Mouse (Mus musculus): ENCODE measurements around the gene Asgr2.
"Not testable (repeated sequence)": the region's sequence is repeated elsewhere in the genome, so short reads cannot be mapped to it uniquely, and the experiment has no call there.

The Asgr2 gene

DNA sequence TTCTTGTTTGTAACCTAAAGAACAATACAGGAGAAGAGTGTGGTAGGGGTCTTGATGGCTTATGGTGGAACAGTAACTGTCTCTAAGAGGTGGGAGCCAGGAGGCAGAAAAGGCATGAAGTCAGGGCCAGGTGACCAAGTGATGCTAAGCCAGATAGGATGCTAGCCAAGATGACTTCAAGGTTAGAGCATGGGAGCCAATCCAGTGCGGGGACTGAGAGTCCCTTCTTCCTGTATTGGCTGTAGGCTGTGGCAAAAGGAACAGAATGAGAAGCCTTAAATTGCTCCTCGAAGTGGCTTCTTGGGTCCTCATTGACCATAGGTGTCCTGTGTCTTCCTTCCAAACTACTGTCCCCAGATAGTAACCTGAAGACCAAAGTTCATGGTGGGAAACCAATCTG is 6.7 kb downstream of the Asgr2 start:
- no peak for DNase-seq

DNA sequence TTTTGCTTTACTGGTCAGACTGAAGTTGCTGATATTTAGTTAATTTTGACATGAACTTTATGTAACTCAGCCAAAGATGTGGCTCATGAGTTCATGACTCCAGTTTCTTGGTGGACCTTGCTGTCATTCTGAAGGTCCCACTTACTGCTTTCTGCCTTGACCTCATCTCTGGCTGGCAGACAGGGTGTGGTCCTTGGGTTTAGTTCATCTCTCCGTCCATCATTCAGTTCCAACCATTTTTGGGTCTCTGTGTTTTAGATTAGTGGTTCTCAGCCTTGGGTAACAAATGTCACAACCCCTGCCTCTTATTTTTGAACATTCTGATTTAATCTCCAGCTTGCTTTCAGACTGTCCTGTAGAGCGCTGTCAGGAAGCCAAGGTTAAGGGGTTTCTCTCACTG is 7.4 kb downstream of the Asgr2 start:
- DNase-seq = no peak

DNA sequence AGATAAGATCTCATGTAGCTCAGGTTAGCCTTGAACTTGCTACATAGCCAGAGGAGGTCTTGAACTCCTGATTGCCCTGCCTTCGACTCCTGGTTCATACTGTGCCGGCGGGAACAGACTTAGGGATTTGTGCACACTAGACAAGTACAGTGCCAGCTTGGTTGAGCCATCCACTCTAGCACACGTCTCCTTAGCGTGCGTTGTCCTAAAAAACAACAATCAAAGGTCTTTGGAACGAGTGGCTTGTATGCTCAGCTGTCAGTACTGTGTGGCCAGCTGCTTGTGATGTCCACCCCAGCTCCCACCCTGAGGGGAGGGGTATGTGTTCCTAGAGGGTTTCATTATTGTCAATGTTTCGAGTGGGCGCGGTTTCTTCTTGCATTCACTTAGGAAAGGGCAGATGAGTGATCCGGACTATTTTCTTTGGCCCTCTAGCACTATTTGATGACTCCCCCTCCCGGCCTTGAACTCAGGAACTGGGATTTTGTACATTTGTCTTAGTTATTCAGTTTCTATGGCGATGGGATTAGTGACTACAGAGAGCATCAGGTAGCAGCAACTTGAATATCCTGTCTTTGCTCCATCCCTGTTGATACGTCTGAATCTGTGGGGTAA is 11.4 kb downstream of the Asgr2 start:
- no peak for DNase-seq

DNA sequence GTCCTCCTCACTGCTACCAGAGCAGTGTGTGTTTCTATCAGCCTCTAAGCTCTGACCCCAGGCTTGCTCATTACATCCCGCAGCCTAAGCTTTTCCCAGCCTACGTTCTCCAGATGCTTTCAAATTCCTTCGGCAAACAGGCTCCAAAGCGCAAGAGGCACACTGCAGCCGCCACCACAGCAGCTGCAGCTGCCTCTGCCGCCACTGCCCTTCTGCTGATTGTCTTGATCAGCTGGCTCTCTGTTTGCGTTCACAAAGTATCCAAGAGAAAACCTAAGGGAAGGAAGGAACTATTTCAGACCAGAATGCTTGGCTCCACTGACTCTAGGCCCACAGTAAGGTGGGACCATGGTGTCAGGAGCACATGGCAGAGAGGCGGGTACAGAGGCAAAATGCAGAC is 14.6 kb downstream of the Asgr2 start:
- no peak for DNase-seq

DNA sequence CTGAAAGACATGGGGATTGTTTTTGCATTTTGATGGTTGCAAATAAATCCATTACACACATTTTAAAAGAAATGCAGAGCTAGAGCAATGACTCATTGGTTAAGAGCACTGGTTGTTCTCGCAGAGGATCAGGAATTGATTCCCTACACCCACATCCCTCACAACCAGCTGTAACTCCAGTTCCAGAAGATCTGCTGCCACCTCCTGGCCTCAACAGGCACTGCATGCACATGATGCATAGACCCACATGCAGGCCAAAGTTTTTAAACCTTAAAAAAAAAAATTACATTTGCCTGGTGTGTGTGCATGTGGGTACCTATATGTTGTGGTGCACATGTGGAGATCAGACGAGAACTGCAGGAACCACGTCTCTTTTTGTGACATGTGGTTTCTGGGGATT is 17.7 kb downstream of the Asgr2 start:
- DNase-seq = peak; percentile 82

DNA sequence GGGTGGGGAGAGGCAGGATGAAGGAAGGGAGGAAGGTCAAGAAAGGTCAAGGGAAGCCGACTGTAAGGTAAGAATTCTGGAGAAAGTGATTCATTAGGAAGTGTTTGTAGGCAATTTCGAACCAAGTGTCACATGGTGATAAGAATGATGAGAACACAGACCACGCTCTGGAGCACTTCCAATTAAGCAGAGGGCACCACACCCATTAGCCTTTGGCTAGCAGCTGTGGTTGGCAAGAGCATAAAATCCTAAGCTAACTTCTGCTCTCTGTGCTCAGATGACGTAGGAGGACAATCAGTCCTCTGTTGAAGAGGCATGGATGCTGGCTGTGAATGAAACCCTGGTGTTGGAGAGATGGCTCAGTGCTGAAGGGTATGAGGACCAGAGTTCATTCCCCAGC is 22.1 kb downstream of the Asgr2 start:
- no peak for DNase-seq

DNA sequence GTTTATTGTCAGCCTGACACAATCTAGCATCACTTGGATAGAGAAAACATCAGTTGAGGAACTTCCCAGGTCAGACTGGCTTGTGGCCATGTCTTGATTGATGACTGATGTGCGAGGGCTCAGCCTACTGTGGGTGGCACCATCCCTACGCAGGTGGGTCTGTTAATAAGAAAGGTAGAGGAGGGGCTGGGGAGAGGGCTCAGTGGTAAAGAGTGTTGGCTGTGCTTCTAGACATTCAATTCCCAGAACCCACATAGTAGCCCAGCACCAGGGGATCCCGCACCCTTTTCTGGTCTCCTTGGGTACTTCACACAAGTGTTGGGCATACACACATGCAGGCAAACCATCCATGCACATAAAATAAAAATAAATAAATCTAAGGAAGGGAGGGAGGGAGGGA is 23.5 kb downstream of the Asgr2 start:
- DNase-seq = no peak

DNA sequence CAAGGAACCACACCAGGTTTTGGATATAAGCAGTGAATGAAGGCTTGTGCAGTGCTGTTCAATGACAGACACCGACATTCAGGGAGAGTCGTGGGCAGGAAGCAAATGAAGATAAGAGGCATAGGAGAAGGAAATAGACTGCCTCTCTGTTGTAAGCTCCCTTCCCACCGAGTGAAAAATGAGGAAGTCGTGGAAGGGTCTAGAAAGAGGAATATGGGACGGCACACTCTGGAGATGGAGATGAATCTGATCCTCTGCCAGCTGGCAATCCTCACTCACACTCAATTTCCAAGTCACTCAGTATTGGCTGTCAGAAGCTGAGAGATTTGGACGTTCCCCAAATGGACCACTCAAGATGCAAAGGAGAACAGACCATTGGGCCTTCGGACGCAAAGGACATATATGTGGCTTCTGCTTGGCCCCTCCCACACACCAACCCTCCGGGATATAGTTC is 37.5 kb downstream of the Asgr2 start, which contains the start of gene Mgl2:
Gene Mgl2 (plus strand): TSS at position 404 of the 454 bp plus-strand sequence.
- DNase-seq = no peak

DNA sequence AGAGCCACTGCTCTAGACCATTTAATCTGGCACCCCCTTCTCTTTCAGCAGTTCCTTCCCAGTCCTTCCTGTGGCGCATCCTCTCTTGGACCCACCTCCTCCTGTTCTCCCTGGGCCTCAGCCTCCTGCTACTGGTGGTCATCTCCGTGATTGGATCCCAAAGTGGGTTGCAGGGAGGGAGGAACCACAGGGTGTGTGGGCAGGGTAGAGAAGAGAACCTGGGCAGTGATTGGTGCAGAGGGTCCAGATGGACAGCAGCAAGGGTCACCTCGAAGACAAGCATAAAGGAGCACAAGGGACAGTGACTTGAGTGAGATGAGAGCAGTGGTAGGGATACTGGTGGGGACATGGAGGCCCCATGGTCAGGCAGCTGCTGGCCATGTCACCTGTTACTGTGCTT is 42.6 kb downstream of the Asgr2 start:
- not testable (repeated sequence) for DNase-seq

DNA sequence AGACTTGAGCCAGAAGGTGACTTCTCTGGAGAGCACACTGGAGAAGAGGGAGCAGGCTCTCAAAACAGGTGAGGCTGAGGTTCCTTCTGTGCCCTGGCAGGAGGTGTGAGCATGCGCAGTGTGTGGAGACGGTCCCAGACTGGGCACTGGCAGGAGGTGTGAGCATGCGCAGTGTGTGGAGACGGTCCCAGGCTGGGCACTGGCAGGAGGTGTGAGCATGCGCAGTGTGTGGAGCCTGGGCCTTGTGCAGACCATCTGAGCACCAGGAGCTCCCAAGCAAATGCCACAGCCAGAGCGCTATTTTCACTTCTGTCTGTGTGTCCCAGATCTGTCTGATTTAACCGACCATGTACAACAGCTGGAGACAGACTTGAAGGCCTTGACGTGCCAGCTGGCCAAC is 43.5 kb downstream of the Asgr2 start:
- peak; percentile 20 for DNase-seq

DNA sequence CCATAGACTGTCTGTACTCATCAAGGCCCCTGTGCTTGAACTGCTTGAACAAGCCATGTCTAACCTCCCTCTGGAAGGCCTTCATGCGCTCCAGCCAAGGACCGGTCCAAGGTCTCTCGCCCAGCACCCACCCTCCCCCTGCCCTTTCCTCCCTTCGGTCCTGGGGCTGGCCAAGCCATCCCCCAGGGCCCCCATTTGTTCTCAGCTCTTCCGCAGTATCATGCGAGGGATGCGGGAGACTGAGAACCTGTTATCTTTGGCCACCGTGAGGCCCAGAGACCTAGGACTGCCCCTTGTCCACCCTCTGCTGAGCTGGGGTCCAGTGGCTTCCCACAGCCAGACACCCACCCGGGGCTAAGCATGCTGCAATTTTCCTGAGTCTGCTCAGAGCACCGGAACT is 46.7 kb downstream of the Asgr2 start:
- no peak for DNase-seq

DNA sequence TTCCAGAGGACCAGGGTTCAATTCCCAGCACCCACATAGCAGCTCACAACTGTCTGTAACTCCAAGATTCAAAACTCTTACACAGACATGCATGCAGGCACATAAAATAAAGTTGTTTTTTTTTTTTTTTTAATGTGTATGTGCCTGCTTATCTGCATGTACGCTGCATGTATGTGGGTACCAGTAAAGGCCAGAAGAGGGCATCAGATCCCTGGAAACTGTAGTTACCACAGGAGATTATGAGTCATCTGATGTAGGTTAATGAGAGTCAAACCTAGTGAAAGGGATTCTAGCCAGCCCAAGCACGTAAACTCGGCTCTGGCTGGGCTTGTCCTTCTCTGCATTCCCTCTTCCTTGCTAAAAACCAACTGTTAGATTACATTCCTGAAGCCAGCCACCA is 58.6 kb downstream of the Asgr2 start:
- no peak for DNase-seq

All from thymus, postnatal 4 days (tissue).